Mouse (Mus musculus) limb, embryonic 13.5 days (tissue): ENCODE measurements around the gene Camta1. TPM values are rescaled to one million over a fixed set of nuclear protein-coding genes. Genes with fewer than 3 reads are reported as not detected.

Experiments used
- ATAC-seq: fragments of 200-750 bp; cut with Nextera tagmentation; 2 replicates; pipeline ENCODE4 v1.8.0; 2017; ENCODE audit warnings: low read depth, moderate number of reproducible peaks, moderate TSS enrichment; ENCODE audit not compliant: low FRiP score
- H3K27ac ChIP-seq: fragments of 300-500 bp; sonication (generic); 2 replicates; pipeline ENCODE4 v1.5.1; 2015; ENCODE audit warnings: inconsistent platforms, mild to moderate bottlenecking, moderate library complexity
- H3K27me3 ChIP-seq: fragments of 300-500 bp; sonication (generic); 2 replicates; pipeline ENCODE4 v1.6.1; 2015; ENCODE audit warnings: mild to moderate bottlenecking, inconsistent platforms
- H3K36me3 ChIP-seq: fragments of 300-500 bp; sonication (generic); 2 replicates; pipeline ENCODE4 v1.6.1; 2015; ENCODE audit warnings: inconsistent platforms, mild to moderate bottlenecking, moderate library complexity
- H3K4me1 ChIP-seq: fragments of 300-500 bp; sonication (generic); 2 replicates; pipeline ENCODE4 v1.6.1; 2015; ENCODE audit warnings: inconsistent platforms
- H3K4me2 ChIP-seq: fragments of 300-500 bp; sonication (generic); replicated peaks from 2 replicates; pipeline ENCODE4 v1.6.1; 2015; ENCODE audit warnings: inconsistent platforms, mild to moderate bottlenecking, moderate library complexity
- H3K4me3 ChIP-seq: fragments of 300-500 bp; sonication (generic); 2 replicates; pipeline ENCODE4 v1.5.1; 2015; ENCODE audit warnings: moderate library complexity, mild to moderate bottlenecking, inconsistent platforms
- H3K9ac ChIP-seq: fragments of 300-500 bp; sonication (generic); 2 replicates; pipeline ENCODE4 v1.6.1; 2015; ENCODE audit warnings: mild to moderate bottlenecking, inconsistent platforms
- H3K9me3 ChIP-seq: fragments of 300-500 bp; sonication (generic); 2 replicates; pipeline ENCODE4 v1.6.1; 2016; ENCODE audit warnings: inconsistent platforms
- WGBS: fragments of 180-500 bp; shearing (Covaris S2); methylation state at CpG from one replicate; pipeline ENCODE4 v1.1.7; 2015; 5-methylcytosine and 5-hydroxymethylcytosine counted together
- polyA plus RNA-seq: library from polyadenylated mRNA; unstranded; fragments of >200 nt; fragmentation: Nextera tagmentation; extraction: Ambion mirVana; gene quantifications from 2 replicates; pipeline ENCODE4 v1.2.1, GENCODE M21; 2015

Camta1 gene
- polyA plus RNA-seq, 1 experiment from 2014 or later = 93.5 TPM

- H3K36me3 ChIP-seq = no peaks in the 10 kb centered on the region
- no peak for ATAC-seq
- H3K27me3 ChIP-seq = no peaks in the 10 kb centered on the region
- H3K4me2 ChIP-seq = no peak overlapping the region
- H3K4me3 ChIP-seq = no peak overlapping the region
- no peak overlapping the region for H3K9ac ChIP-seq
- H3K4me1 ChIP-seq = no peaks in the 10 kb centered on the region
- H3K9me3 ChIP-seq = no peaks in the 10 kb centered on the region
- 89% methylated on average over 11 of the region's 11 CpGs for WGBS
- H3K27ac ChIP-seq = no peak overlapping the region
Measured at GRCm38 (mm10) chr4:151702463-151702862, 159.2 kb downstream of the Camta1 start.

GRCm38 (mm10) chr4:151695984-151696383 lies 165.7 kb downstream of the Camta1 start:
- Histone ChIP-seq H3K9me3 (no peaks in the 10 kb centered on the region), H3K36me3 (no peaks in the 10 kb centered on the region), H3K27me3 (no peaks in the 10 kb centered on the region), H3K27ac (no peak overlapping the region), H3K4me1 (no peaks in the 10 kb centered on the region), H3K4me2 (no peak overlapping the region), H3K9ac (no peak overlapping the region), H3K4me3 (no peak overlapping the region)
- no peak for ATAC-seq
- 83% methylated on average over 11 of the region's 11 CpGs for WGBS

- Histone ChIP-seq H3K36me3 (no peaks in the 10 kb centered on the region), H3K4me3 (no peak overlapping the region), H3K27ac (no peak overlapping the region), H3K4me2 (no peak overlapping the region), H3K9ac (no peak overlapping the region), H3K9me3 (no peaks in the 10 kb centered on the region), H3K27me3 (no peaks in the 10 kb centered on the region), H3K4me1 (0 out of 2 replicates have a peak, but pooled peaks cover 3% of the 10 kb centered on the region)
- 88% methylated on average over 7 of the region's 7 CpGs for WGBS
- no peak for ATAC-seq
Measured at GRCm38 (mm10) chr4:151694531-151694930, 167.1 kb downstream of the Camta1 start.

GRCm38 (mm10) chr4:151694047-151694446 lies 167.6 kb downstream of the Camta1 start:
- H3K4me2 ChIP-seq = no peak overlapping the region
- no peaks in the 10 kb centered on the region for H3K9me3 ChIP-seq
- no peak overlapping the region for H3K9ac ChIP-seq
- no peaks in the 10 kb centered on the region for H3K36me3 ChIP-seq
- no peak overlapping the region for H3K4me3 ChIP-seq
- 95% methylated on average over 3 of the region's 3 CpGs for WGBS
- H3K27me3 ChIP-seq = no peaks in the 10 kb centered on the region
- H3K4me1 ChIP-seq = 0 out of 2 replicates have a peak, but pooled peaks cover 3% of the 10 kb centered on the region
- H3K27ac ChIP-seq = no peak overlapping the region
- no peak for ATAC-seq

GRCm38 (mm10) chr4:151690041-151690440 lies 171.6 kb downstream of the Camta1 start:
- no peaks in the 10 kb centered on the region for H3K27me3 ChIP-seq
- H3K9me3 ChIP-seq = no peaks in the 10 kb centered on the region
- WGBS = 82% methylated on average over 12 of the region's 12 CpGs
- no peak overlapping the region for H3K4me2 ChIP-seq
- H3K9ac ChIP-seq = no peak overlapping the region
- 0 out of 2 replicates have a peak, but pooled peaks cover 3% of the 10 kb centered on the region for H3K4me1 ChIP-seq
- no peak overlapping the region for H3K27ac ChIP-seq
- H3K4me3 ChIP-seq = no peak overlapping the region
- H3K36me3 ChIP-seq = no peaks in the 10 kb centered on the region
- ATAC-seq = no peak

- H3K4me1 ChIP-seq = 0 out of 2 replicates have a peak, but pooled peaks cover 3% of the 10 kb centered on the region
- no peaks in the 10 kb centered on the region for H3K36me3 ChIP-seq
- ATAC-seq = no peak
- no peaks in the 10 kb centered on the region for H3K27me3 ChIP-seq
- WGBS = 85% methylated on average over 5 of the region's 5 CpGs
- H3K4me3 ChIP-seq = no peak overlapping the region
- H3K4me2 ChIP-seq = no peak overlapping the region
- no peak overlapping the region for H3K9ac ChIP-seq
- no peaks in the 10 kb centered on the region for H3K9me3 ChIP-seq
- no peak overlapping the region for H3K27ac ChIP-seq
Measured at GRCm38 (mm10) chr4:151688206-151688605, 173.5 kb downstream of the Camta1 start.

- Histone ChIP-seq H3K9me3 (0 out of 2 replicates have a peak, but pooled peaks cover 4% of the 10 kb centered on the region), H3K4me2 (no peak overlapping the region), H3K36me3 (no peaks in the 10 kb centered on the region), H3K9ac (no peak overlapping the region), H3K27me3 (no peaks in the 10 kb centered on the region), H3K27ac (no peak overlapping the region), H3K4me1 (no peaks in the 10 kb centered on the region), H3K4me3 (no peak overlapping the region)
- ATAC-seq = no peak
- WGBS = 87% methylated on average over 7 of the region's 7 CpGs
Measured at GRCm38 (mm10) chr4:151684596-151684995, 177.1 kb downstream of the Camta1 start.

GRCm38 (mm10) chr4:151682831-151683488 lies 178.7 kb downstream of the Camta1 start:
- no peak overlapping the region for H3K9ac ChIP-seq
- no peaks in the 10 kb centered on the region for H3K4me1 ChIP-seq
- no peak overlapping the region for H3K4me3 ChIP-seq
- H3K9me3 ChIP-seq = peaks cover 10% of the 10 kb centered on the region
- H3K36me3 ChIP-seq = no peaks in the 10 kb centered on the region
- 81% methylated on average over 12 of the region's 12 CpGs for WGBS
- H3K27me3 ChIP-seq = no peaks in the 10 kb centered on the region
- no peak for ATAC-seq
- no peak overlapping the region for H3K27ac ChIP-seq
- no peak overlapping the region for H3K4me2 ChIP-seq

GRCm38 (mm10) chr4:151672452-151672851 lies 189.2 kb downstream of the Camta1 start:
- no peaks in the 10 kb centered on the region for H3K9me3 ChIP-seq
- no peak overlapping the region for H3K27ac ChIP-seq
- no peak overlapping the region for H3K4me2 ChIP-seq
- H3K4me1 ChIP-seq = peaks cover 7% of the 10 kb centered on the region
- H3K9ac ChIP-seq = no peak overlapping the region
- WGBS = 62% methylated on average over 13 of the region's 13 CpGs
- H3K36me3 ChIP-seq = no peaks in the 10 kb centered on the region
- no peak for ATAC-seq
- no peak overlapping the region for H3K4me3 ChIP-seq
- H3K27me3 ChIP-seq = no peaks in the 10 kb centered on the region

GRCm38 (mm10) chr4:151666411-151666901 lies 195.2 kb downstream of the Camta1 start:
- H3K27ac ChIP-seq = no peak overlapping the region
- 0 out of 2 replicates have a peak, but pooled peaks cover 3% of the 10 kb centered on the region for H3K27me3 ChIP-seq
- H3K36me3 ChIP-seq = no peaks in the 10 kb centered on the region
- H3K4me2 ChIP-seq = no peak overlapping the region
- H3K9ac ChIP-seq = no peak overlapping the region
- peaks cover 10% of the 10 kb centered on the region for H3K4me1 ChIP-seq
- H3K9me3 ChIP-seq = no peaks in the 10 kb centered on the region
- 57% methylated on average over 12 of the region's 12 CpGs for WGBS
- H3K4me3 ChIP-seq = no peak overlapping the region
- ATAC-seq = no peak

- H3K4me3 ChIP-seq = no peak overlapping the region
- H3K36me3 ChIP-seq = no peaks in the 10 kb centered on the region
- H3K9ac ChIP-seq = no peak overlapping the region
- WGBS = 56% methylated on average over 9 of the region's 9 CpGs
- ATAC-seq = no peak
- H3K4me1 ChIP-seq = peaks cover 6% of the 10 kb centered on the region
- no peak overlapping the region for H3K27ac ChIP-seq
- no peak overlapping the region for H3K4me2 ChIP-seq
- H3K27me3 ChIP-seq = 0 out of 2 replicates have a peak, but pooled peaks cover 3% of the 10 kb centered on the region
- H3K9me3 ChIP-seq = no peaks in the 10 kb centered on the region
Measured at GRCm38 (mm10) chr4:151661486-151661885, 200.2 kb downstream of the Camta1 start.

- Histone ChIP-seq H3K9me3 (no peaks in the 10 kb centered on the region), H3K36me3 (no peaks in the 10 kb centered on the region), H3K27ac (no peak overlapping the region), H3K4me1 (peaks cover 11% of the 10 kb centered on the region; the same call in 1 of the 2 replicates), H3K4me3 (no peak overlapping the region), H3K27me3 (no peaks in the 10 kb centered on the region), H3K4me2 (no peak overlapping the region), H3K9ac (no peak overlapping the region)
- 70% methylated on average over 10 of the region's 10 CpGs for WGBS
- no peak for ATAC-seq
Measured at GRCm38 (mm10) chr4:151656427-151656826, 205.2 kb downstream of the Camta1 start.
